Mouse (Mus musculus) small intestine, adult 2 months (tissue): Measurements from ENCODE around the gene Gm43951. TPM values are rescaled to one million over a fixed set of nuclear protein-coding genes. Genes with fewer than 3 reads are reported as not detected.

Experiments used
- H3K27ac ChIP-seq: fragments of 200-500 bp; 2 replicates; pipeline ENCODE4 v1.5.1; 2012; ENCODE audit warnings: low read depth, low read length, control low read depth, inconsistent platforms; ENCODE audit not compliant: insufficient read depth
- H3K27me3 ChIP-seq: fragments of 200-500 bp; 2 replicates; pipeline ENCODE4 v1.6.1; 2012; ENCODE audit warnings: mild to moderate bottlenecking, moderate library complexity, low read length, inconsistent platforms; ENCODE audit not compliant: control insufficient read depth, insufficient read depth
- H3K36me3 ChIP-seq: fragments of 200-500 bp; 2 replicates; pipeline ENCODE4 v1.6.1; 2012; ENCODE audit warnings: mild to moderate bottlenecking, low read length, control low read depth, inconsistent platforms; ENCODE audit not compliant: control insufficient read depth, insufficient read depth
- H3K4me1 ChIP-seq: fragments of 200-500 bp; 2 replicates; pipeline ENCODE4 v1.6.1; 2012; ENCODE audit warnings: low read length, inconsistent platforms, mixed read lengths; ENCODE audit not compliant: control insufficient read depth, insufficient read depth, insufficient read length
- H3K4me3 ChIP-seq: fragments of 200-500 bp; 2 replicates; pipeline ENCODE4 v1.5.1; 2012; ENCODE audit warnings: low read depth, mild to moderate bottlenecking, control low read depth, inconsistent platforms, low read length, moderate library complexity
- CTCF ChIP-seq: fragments of 200-500 bp; IDR thresholded peaks from 2 replicates; pipeline ENCODE4 v1.5.1; 2012; ENCODE audit warnings: low read depth, mild to moderate bottlenecking, control low read depth, inconsistent platforms, low read length, moderate library complexity, mixed read lengths; ENCODE audit not compliant: insufficient replicate concordance, insufficient read length; ENCODE audit errors: extremely low read depth
- POLR2A ChIP-seq: fragments of 200-500 bp; IDR thresholded peaks from 2 replicates; pipeline ENCODE4 v1.6.1; 2012; ENCODE audit warnings: low read depth, mild to moderate bottlenecking, control low read depth, inconsistent platforms, low read length, moderate library complexity
- WGBS: fragments of 180-500 bp; shearing (Covaris S2); methylation state at CpG from one replicate; pipeline ENCODE4 v1.1.7; 2018; 5-methylcytosine and 5-hydroxymethylcytosine counted together
- polyA plus RNA-seq: library from polyadenylated mRNA; depleted of rRNA; stranded (reverse); fragments of >200 nt; gene quantifications from 2 replicates; pipeline ENCODE4 v1.2.3, GENCODE M21; 2012; rRNA removed

The Gm43951 gene
- polyA plus RNA-seq, 1 experiment = 0.19 TPM

DNA sequence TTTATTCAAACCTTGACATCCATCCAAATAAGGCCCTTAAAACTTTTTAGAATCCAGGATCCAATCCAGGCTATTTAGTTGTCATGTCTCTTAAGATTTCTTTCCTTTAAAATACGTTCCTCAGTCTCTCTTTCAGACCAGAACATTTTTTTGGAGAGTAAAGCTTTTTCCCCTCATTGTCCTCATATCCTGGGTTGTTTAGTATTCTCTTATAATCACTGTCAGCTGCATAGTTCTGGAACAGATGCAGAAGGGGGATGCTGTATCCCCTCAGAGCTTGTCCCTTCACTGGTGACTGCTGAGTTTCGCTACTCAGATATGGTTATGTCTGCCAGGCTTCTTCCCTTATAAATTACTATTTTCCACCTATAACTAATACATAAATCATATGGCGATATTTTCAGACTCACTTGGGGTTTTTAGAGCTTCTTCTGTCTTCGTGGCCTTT, 50.6 kb downstream of the Gm43951 start:
- Histone ChIP-seq H3K27me3 (no peaks in the 10 kb centered on the region), H3K4me3 (no peak overlapping the region), H3K36me3 (peaks cover 24% of the 10 kb centered on the region), H3K27ac (no peak overlapping the region), H3K4me1 (no peaks in the 10 kb centered on the region)
- 79% methylated on average over 4 of the region's 4 CpGs for WGBS
- TF ChIP-seq CTCF = no peak
- no peak for TF ChIP-seq POLR2A

GRCm38 (mm10) chr11:72155186-72155980, 51.3 kb downstream of the Gm43951 start:
- 81% methylated on average over 11 of the region's 11 CpGs for WGBS
- TF ChIP-seq CTCF (no peak), POLR2A (no peak)
- peaks cover 24% of the 10 kb centered on the region for H3K36me3 ChIP-seq
- no peaks in the 10 kb centered on the region for H3K27me3 ChIP-seq
- H3K27ac ChIP-seq = no peak overlapping the region
- H3K4me3 ChIP-seq = no peak overlapping the region
- H3K4me1 ChIP-seq = no peaks in the 10 kb centered on the region

Other genes starting within 250 kb of the Gm43951 start
- 0.11 and 0.14 TPM in 2 replicates for gene Aipl1, start 169.3 kb downstream of the Gm43951 start, polyA plus RNA-seq
- gene Pimreg, start 164.8 kb downstream of the Gm43951 start, polyA plus RNA-seq = 0.81 and 1.4 TPM in 2 replicates
- 2.5 and 3.0 TPM in 2 replicates for gene Pitpnm3, start 71.1 kb downstream of the Gm43951 start, polyA plus RNA-seq
- gene 4933427D14Rik, start 619 bp upstream of the Gm43951 start, polyA plus RNA-seq = 1.3 and 2.5 TPM in 2 replicates
- gene Txndc17, start 707 bp upstream of the Gm43951 start, polyA plus RNA-seq = 40.3 and 86.5 TPM in 2 replicates
- gene Med31, start 8.8 kb upstream of the Gm43951 start, polyA plus RNA-seq = 2.4 and 3.7 TPM in 2 replicates
- gene Slc13a5, start 60.4 kb upstream of the Gm43951 start, polyA plus RNA-seq = not detected in 2 replicates
- 7.6 and 28.3 TPM in 2 replicates for gene Xaf1, start 94.8 kb upstream of the Gm43951 start, polyA plus RNA-seq
- gene Fbxo39, start 107.6 kb upstream of the Gm43951 start, polyA plus RNA-seq = not detected in 2 replicates
- not detected in 2 replicates for gene Tekt1, start 155.6 kb upstream of the Gm43951 start, polyA plus RNA-seq
- 2.9 and 3.6 TPM in 2 replicates for gene Smtnl2, start 204.9 kb upstream of the Gm43951 start, polyA plus RNA-seq
- gene Ggt6, start 228.7 kb upstream of the Gm43951 start, polyA plus RNA-seq = 20.2 and 60.1 TPM in 2 replicates
- gene Mybbp1a, start 234.5 kb upstream of the Gm43951 start, polyA plus RNA-seq = 17.6 and 25.0 TPM in 2 replicates